Mouse (Mus musculus) megakaryocyte, embryonic 14.5 days (primary cell): Measurements from ENCODE around the gene Pmm1.

Experiments
- FLI1 ChIP-seq: IDR thresholded peaks from 2 replicates; pipeline ENCODE4 v1.6.1; 2012; ENCODE audit warnings: low read length, inconsistent platforms, mixed read lengths
- GATA1 ChIP-seq: IDR thresholded peaks from 3 replicates; pipeline ENCODE4 v1.6.1; 2012; ENCODE audit warnings: mixed read lengths, low read length, inconsistent platforms, borderline replicate concordance

- no peak for TF ChIP-seq GATA1
- TF ChIP-seq FLI1 = no peak
Measured at GRCm38 (mm10) chr15:81932951-81933470, 27.7 kb downstream of the Pmm1 start.
